Mouse (Mus musculus) stomach, adult 2 months (tissue): ENCODE results near the gene Haus2. TPM values are rescaled to one million over a fixed set of nuclear protein-coding genes. Genes with fewer than 3 reads are reported as not detected.

Experiments
- polyA plus RNA-seq: library from polyadenylated mRNA; depleted of rRNA; stranded (reverse); fragments of >200 nt; gene quantifications from 2 replicates; pipeline ENCODE4 v1.2.3, GENCODE M21; 2012; rRNA removed

Haus2 gene
- polyA plus RNA-seq, result 0.18 and 0.58 TPM in 2 replicates

DNA sequence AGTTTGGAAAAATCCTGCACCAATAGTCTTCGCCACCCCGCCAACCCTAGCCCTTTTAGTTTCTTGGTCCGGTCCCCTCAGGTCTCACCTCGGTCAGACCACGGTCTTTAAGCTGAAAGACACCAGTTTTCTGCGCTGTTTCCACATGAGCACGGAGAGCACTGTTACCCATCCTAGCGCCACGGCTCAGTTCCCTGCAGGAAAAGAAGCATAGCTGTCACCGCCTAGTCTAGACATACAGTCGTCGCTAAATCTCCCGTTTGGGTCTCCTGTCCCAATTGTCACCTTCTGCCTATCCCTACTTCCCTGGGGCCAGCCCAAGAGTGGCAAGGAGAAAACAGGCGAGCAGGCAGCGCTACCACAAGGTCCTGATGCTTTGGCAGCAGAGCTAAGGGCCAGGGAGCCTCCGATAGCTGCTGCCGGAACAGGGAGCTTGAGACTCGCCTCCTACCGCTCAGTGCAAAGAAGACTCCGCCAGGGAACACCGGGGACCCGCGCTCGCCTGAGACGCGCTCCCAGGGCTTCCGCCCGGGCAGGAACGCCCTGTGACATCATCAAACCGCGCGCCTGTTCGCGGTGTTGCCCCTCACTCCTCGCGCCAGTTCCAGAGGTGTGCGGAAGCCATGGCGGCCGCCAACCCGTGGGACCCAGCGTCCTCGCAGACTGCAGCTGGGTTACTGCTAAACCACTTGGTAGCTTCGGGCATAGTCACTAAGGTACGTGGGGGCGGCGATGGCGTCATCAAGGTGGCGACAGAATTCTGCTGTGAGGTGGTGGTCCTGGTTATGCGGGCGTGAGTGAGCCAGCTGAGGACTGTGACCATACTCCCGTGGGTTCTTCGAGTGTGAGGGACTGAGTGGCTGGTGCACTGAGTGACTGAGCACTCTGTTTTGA, at the start of gene Haus2, which contains the start of gene Lrrc57:
Gene Haus2 (plus strand): TSS at position 554 of the 894 bp plus-strand sequence.
Gene Lrrc57 (minus strand): TSS at position 691 of the 894 bp plus-strand sequence.

DNA sequence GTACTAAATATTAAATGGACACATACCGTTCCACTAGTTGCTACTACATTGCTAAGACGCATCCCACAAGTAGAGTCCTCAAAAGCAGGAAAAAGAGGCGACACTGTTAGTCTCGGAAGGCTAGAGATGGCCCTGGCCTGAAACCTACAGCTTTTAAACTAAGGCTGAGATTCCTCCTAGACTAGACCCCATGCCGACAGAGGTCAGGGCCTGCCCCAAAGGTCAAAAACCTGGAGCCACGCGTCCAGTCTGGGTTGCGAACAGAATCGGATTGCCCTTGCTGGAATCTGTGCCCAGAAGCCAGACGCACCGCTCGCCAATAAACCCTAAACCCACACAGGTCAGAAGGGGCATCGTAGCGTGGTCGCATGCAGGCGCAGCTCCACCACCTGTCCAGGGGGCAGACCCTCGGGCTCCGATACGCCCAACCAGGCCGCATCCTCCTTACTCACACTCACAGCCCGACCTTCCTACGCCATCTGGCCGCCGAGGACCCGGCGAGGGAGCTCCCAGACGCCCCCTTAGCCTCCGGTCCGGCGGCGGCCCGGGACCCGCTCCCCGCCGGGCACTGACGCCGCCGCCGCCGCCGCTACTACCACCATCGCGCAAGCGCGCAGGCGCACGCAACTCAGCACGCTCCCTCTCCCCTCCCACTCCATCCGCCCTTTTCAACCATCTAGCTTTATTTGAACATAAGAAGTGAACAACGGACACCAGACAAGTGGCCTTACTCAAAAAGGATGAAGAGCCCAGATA, 45.8 kb upstream of the Haus2 start, which contains the start of gene Zfp106:
Gene Zfp106 (minus strand): TSS at position 609 of the 756 bp plus-strand sequence.

GRCm38 (mm10) chr2:120566886-120567797, 42.0 kb upstream of the Haus2 start, which contains the start of gene Snap23:
Gene Snap23, plus strand, starts transcription at chr2:120567671.

DNA sequence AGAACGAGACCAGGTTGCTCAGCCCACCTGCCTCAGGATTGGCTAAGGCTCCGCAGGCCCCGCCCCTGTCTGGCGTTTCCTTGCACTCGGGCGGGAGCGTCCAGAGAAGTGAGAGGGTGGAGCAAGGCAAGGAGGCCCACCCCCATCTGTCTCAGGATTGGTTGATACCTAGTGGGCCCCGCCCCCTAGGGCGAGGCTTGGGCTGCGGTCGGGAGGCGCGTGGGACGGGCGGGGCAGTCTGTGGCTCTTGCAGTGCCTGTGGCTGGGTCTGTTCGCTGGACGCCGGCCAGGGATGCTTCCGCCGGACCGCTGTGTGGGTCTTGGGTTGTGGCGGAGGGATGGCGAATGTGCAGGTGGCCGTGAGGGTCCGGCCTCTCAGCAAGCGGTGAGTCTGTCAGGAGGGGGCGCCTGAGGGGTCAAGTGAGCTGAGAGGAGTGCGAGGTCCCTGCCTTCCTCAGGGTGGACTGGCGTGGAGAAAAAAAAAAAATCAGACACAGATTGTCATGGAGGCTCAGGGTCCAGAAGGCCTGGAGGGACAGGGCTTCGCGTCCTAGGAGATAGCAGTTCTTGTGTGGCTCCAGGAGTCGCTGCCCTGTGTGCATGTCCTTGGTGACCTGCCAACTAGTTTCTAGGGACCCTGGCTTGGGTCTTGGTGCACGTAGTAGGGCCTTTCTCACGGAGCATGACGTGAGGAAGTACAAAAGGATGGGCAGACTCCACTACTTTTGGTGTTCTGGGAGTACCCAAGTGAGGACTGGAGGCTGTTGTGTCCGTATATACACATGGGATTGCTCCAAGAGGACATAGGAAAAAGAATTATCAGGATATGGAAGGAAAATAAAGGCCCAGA, 19.9 kb downstream of the Haus2 start, which contains the start of gene Stard9:
Gene Stard9 (plus strand): TSS at position 236 of the 850 bp plus-strand sequence.

Other genes with a start within 250 kb of the Haus2 start
- gene Ganc, start 205.5 kb upstream of the Haus2 start, polyA plus RNA-seq, result 1.6 and 2.9 TPM in 2 replicates
- 1.6 and 3.5 TPM in 2 replicates for gene Tmem87a, start 205.3 kb upstream of the Haus2 start, polyA plus RNA-seq
- gene Capn3, start 153.4 kb upstream of the Haus2 start, polyA plus RNA-seq, result 0.23 and 0.81 TPM in 2 replicates
- 12.9 and 19.0 TPM in 2 replicates for gene Zfp106, start 45.5 kb upstream of the Haus2 start, polyA plus RNA-seq
- 0.53 and 1.2 TPM in 2 replicates for gene Snap23, start 41.7 kb upstream of the Haus2 start, polyA plus RNA-seq
- gene Lrrc57, start 137 bp downstream of the Haus2 start, polyA plus RNA-seq, result 1.4 and 2.2 TPM in 2 replicates
- 0.78 and 1.7 TPM in 2 replicates for gene Stard9, start 19.7 kb downstream of the Haus2 start, polyA plus RNA-seq
- 4.7 and 8.0 TPM in 2 replicates for gene Cdan1, start 240.7 kb downstream of the Haus2 start, polyA plus RNA-seq
- 0.39 and 0.85 TPM in 2 replicates for gene Ttbk2, start 241.2 kb downstream of the Haus2 start, polyA plus RNA-seq